Mouse (Mus musculus) hindbrain, postnatal 0 days (tissue): Measurements from ENCODE around the gene Eef1e1. TPM values are rescaled to one million over a fixed set of nuclear protein-coding genes. Genes with fewer than 3 reads are reported as not detected.

Experiments
- ATAC-seq: fragments of 200-750 bp; cut with Nextera tagmentation; 2 replicates; pipeline ENCODE4 v1.8.0; 2017; ENCODE audit warnings: mild to moderate bottlenecking, moderate TSS enrichment, moderate library complexity
- DNase-seq: peaks from one replicate; pipeline ENCODE4 v3.0.0-alpha.2; 2015; ENCODE audit warnings: low spot score
- H3K27ac ChIP-seq: fragments of 300-500 bp; sonication (generic); 2 replicates; pipeline ENCODE4 v1.5.1; 2014; ENCODE audit warnings: mild to moderate bottlenecking
- H3K27me3 ChIP-seq: fragments of 300-500 bp; sonication (generic); 2 replicates; pipeline ENCODE4 v1.6.1; 2014; ENCODE audit warnings: low read length, mixed read lengths; ENCODE audit not compliant: insufficient read depth
- H3K36me3 ChIP-seq: fragments of 300-500 bp; sonication (generic); 2 replicates; pipeline ENCODE4 v1.6.1; 2014; ENCODE audit warnings: low read length, mixed read lengths; ENCODE audit not compliant: insufficient read depth
- H3K4me1 ChIP-seq: fragments of 300-500 bp; sonication (generic); 2 replicates; pipeline ENCODE4 v1.6.1; 2014; ENCODE audit warnings: antibody characterized with exemption, low read length, mixed read lengths; ENCODE audit not compliant: insufficient read depth
- H3K4me2 ChIP-seq: fragments of 300-500 bp; sonication (generic); 2 replicates; pipeline ENCODE4 v1.6.1; 2014; ENCODE audit warnings: low read depth, mild to moderate bottlenecking, low read length, moderate library complexity, mixed read lengths
- H3K4me3 ChIP-seq: fragments of 300-500 bp; sonication (generic); 2 replicates; pipeline ENCODE4 v1.5.1; 2014; ENCODE audit warnings: low read length
- H3K9ac ChIP-seq: fragments of 300-500 bp; sonication (generic); replicated peaks from 2 replicates; pipeline ENCODE4 v1.6.1; 2014; ENCODE audit warnings: mild to moderate bottlenecking, low read length, moderate library complexity, mixed read lengths
- H3K9me3 ChIP-seq: fragments of 300-500 bp; sonication (generic); 2 replicates; pipeline ENCODE4 v1.6.1; 2016; ENCODE audit warnings: low read length, mixed read lengths
- CTCF ChIP-seq: IDR thresholded peaks from 2 replicates; pipeline ENCODE4 v1.5.1; 2016; ENCODE audit warnings: antibody characterized with exemption, control low read depth, low read depth
- WGBS: fragments of 180-500 bp; shearing (Covaris S2); extraction: QIAGEN DNeasy Blood & Tissue Kit; methylation state at CpG from one replicate; pipeline ENCODE4 v1.1.7; 2014; 5-methylcytosine and 5-hydroxymethylcytosine counted together
- polyA plus RNA-seq: library from polyadenylated mRNA; unstranded; fragments of >200 nt; fragmentation: Nextera tagmentation; extraction: Ambion mirVana; gene quantifications from 2 replicates; pipeline ENCODE4 v1.2.1, GENCODE M21; 2015
- total RNA-seq: library from RNA; depleted of rRNA; stranded (reverse); fragments of >200 nt; gene quantifications from 2 replicates; pipeline ENCODE4 v1.2.3, GENCODE M21; 2014

Gene Eef1e1
- total and polyA plus RNA-seq, 2 experiments from 2014 or later: 36.6 to 107 TPM

DNA sequence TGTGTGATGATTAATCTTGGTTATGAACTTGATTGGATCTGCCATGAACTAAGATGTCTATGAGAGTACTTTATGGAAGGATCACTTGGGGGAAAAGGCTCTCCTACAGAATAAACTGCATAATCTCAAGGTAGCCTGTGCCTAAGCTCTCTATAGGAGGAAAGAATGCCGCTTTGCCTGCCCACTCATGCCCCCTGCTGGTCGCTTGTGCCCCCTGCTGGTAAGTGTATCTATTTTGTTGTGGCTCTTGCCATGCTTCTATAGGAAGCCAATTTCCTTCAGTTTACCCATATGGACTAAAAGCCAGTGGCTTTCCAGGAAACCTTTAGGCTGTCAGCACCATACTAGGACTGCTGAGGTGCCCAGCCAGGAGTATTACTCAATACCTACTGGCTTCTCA, 9.7 kb upstream of the Eef1e1 start:
- H3K9ac ChIP-seq: no peak overlapping the region
- 24% methylated on average over 2 of the region's 2 CpGs for WGBS
- DNase-seq (no peak), ATAC-seq (no peak)
- no peak overlapping the region for H3K4me3 ChIP-seq
- TF ChIP-seq CTCF: peak; percentile 49
- H3K4me2 ChIP-seq: no peak overlapping the region
- H3K9me3 ChIP-seq: no peaks in the 10 kb centered on the region
- H3K36me3 ChIP-seq: no peaks in the 10 kb centered on the region
- H3K27me3 ChIP-seq: no peaks in the 10 kb centered on the region
- H3K4me1 ChIP-seq: no peaks in the 10 kb centered on the region
- H3K27ac ChIP-seq: no peak overlapping the region

DNA sequence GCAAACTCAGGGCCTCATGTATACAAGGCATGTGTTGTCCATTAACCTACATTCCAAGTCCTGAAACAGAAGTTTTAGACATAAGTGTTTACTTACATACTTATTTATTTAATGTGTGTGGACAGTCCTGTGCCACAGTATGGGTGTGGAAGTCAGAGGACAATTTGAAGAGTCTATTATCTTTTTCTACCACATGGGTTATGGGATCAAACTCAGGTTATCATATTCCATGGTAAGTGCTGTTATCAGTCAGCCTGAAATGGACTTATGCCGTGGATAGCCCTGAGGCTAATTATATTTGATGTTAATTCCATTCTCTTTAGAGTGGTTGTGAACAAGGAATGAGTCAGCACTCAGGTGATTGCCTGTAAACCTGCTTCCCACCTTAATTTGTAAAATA, 5.9 kb upstream of the Eef1e1 start:
- 78% methylated on average over 1 of the region's 1 CpGs for WGBS
- Histone ChIP-seq H3K36me3 (no peaks in the 10 kb centered on the region), H3K4me3 (no peak overlapping the region), H3K4me1 (no peaks in the 10 kb centered on the region), H3K27ac (no peak overlapping the region), H3K27me3 (no peaks in the 10 kb centered on the region), H3K9ac (no peak overlapping the region), H3K4me2 (no peak overlapping the region), H3K9me3 (no peaks in the 10 kb centered on the region)
- no peak for ATAC-seq
- TF ChIP-seq CTCF: no peak
- DNase-seq: no peak

DNA sequence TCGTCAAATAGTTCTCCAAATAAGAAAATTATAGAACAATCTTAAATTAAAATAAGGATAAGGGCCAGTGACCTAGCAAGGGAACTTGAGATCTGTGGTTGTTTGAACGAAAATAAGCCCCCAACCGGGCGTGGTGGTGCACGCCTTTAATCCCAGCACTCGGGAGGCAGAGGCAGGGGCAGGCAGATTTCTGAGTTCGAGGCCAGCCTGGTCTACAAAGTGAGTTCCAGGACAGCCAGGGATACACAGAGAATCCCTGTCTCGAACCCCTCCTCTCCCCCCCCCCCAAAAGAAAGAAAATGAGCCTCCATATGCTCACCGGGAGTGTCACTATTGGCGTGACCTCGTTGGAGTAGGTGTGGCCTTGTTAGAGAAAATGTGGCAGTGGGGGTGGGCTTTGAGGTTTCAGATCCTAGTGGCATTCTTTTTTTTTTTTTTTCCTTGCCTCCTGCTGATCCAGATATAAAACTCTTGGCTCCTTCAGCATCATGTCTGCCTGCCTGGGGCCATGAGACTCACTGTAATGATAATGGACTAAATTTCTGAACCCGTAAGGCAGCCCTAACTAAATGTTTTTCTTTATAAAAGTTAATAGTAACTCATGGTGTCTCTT, 772 bp upstream of the Eef1e1 start:
- H3K36me3 ChIP-seq: peaks cover 17% of the 10 kb centered on the region; the same call in 1 of the 2 replicates
- no peak for TF ChIP-seq CTCF
- H3K4me3 ChIP-seq: no peak overlapping the region
- no peak overlapping the region for H3K9ac ChIP-seq
- ATAC-seq: no peak
- peaks cover 5% of the 10 kb centered on the region; the same call in 1 of the 2 replicates for H3K4me1 ChIP-seq
- H3K4me2 ChIP-seq: no peak overlapping the region
- no peaks in the 10 kb centered on the region for H3K9me3 ChIP-seq
- H3K27ac ChIP-seq: no peak overlapping the region
- no peaks in the 10 kb centered on the region for H3K27me3 ChIP-seq
- WGBS: 88% methylated on average over 12 of the region's 12 CpGs
- DNase-seq: no peak

DNA sequence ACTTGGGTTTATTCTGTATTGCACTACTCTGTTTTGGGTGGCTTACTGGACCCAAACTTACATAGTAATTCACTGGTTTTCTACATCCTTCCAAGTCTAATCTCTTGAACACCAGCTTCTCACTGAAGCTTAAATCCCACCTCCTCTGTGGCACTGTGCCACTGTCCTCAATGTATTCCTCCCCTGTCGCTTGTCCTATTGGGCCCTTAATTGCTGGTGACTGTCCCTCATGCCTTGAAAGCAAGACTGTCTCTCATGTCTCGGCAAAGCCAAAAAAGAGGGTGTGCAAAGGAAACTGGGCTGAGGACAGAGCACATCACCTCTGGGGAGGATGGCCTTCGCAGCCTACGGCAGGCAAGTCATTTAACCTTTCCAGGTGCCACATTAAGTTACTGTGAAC, 993 bp downstream of the Eef1e1 start:
- Histone ChIP-seq H3K4me1 (peaks cover 5% of the 10 kb centered on the region; the same call in 1 of the 2 replicates), H3K4me2 (peak overlapping the region; percentile 72), H3K4me3 (peak overlapping the region; percentile 81), H3K27me3 (no peaks in the 10 kb centered on the region), H3K36me3 (peaks cover 33% of the 10 kb centered on the region; the same call in 1 of the 2 replicates), H3K9ac (peak overlapping the region; percentile 75), H3K9me3 (no peaks in the 10 kb centered on the region), H3K27ac (peak overlapping the region; percentile 88; the same call in 1 of the 2 replicates)
- no peak for DNase-seq
- no peak for TF ChIP-seq CTCF
- ATAC-seq: no peak
- 15% methylated on average over 4 of the region's 4 CpGs for WGBS

DNA sequence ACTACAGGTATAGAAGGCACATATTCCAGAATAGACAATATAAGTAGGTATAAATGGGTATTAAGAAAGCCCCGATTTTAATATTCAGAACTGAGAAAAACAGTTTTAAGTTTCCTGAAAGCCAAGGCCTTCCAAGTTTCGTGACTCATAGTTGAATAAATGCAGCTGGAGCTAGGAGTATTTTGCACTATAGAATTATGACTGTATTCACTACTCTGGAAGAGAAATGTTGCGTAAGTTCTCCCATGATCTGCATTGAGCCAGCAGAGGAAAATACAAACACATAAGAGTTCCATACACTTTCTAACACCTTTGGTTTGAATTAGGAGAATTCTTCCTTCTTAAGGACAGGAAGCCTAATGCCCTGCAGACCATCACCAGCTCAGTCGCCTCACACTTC, 8.6 kb downstream of the Eef1e1 start:
- H3K36me3 ChIP-seq: peaks cover 70% of the 10 kb centered on the region
- ATAC-seq (no peak), DNase-seq (no peak)
- WGBS: 92% methylated on average over 4 of the region's 4 CpGs
- H3K27me3 ChIP-seq: no peaks in the 10 kb centered on the region
- no peak for TF ChIP-seq CTCF
- no peak overlapping the region for H3K9ac ChIP-seq
- no peak overlapping the region for H3K27ac ChIP-seq
- H3K4me1 ChIP-seq: no peaks in the 10 kb centered on the region
- no peaks in the 10 kb centered on the region for H3K9me3 ChIP-seq
- H3K4me3 ChIP-seq: no peak overlapping the region
- H3K4me2 ChIP-seq: no peak overlapping the region

DNA sequence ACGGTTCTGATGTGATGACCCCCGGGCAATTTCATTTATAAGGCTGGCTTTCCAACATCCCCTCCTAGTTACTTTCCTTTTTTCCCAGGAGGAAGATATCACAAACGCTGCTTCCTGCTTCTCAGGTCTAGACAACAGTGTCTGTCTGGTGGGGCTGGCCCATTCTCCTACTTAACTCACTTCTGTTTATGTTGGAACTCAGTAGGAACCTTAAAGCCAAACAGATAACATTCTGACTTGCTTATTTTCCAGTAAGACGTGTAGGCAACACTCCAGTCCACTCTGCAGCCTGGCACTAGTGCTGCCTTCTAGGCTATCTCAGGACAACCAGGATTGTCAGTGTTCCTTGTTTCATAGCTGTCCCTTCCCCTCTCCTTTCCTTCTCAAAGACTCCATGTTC, 9.8 kb downstream of the Eef1e1 start:
- DNase-seq: no peak
- WGBS: 90% methylated on average over 4 of the region's 4 CpGs
- H3K4me3 ChIP-seq: no peak overlapping the region
- peaks cover 70% of the 10 kb centered on the region for H3K36me3 ChIP-seq
- no peak overlapping the region for H3K9ac ChIP-seq
- no peak overlapping the region for H3K4me2 ChIP-seq
- no peak for ATAC-seq
- no peaks in the 10 kb centered on the region for H3K9me3 ChIP-seq
- no peak overlapping the region for H3K27ac ChIP-seq
- TF ChIP-seq CTCF: no peak
- no peaks in the 10 kb centered on the region for H3K27me3 ChIP-seq
- no peaks in the 10 kb centered on the region for H3K4me1 ChIP-seq

DNA sequence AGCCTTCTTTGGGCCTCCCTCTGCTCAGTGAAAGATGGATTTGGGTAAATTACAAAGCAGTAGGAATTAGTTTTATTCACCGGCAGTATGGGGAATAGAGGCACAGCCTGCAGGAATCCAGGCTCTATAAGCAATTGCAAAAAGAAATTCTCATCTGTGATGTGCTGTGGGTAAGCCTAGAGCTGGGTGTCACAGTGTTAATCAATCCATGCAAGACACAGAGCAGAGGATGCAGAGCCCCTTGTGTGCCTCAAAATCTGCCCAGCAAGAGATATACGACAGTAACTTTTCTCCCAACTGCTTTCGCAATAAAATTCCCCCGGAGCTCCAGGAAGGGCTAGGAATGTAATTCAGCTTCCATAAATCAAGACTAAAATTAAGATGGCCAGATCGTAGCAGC, 17.4 kb downstream of the Eef1e1 start:
- 80% methylated on average over 5 of the region's 5 CpGs for WGBS
- Histone ChIP-seq H3K4me2 (no peak overlapping the region), H3K9me3 (no peaks in the 10 kb centered on the region), H3K27ac (no peak overlapping the region), H3K9ac (no peak overlapping the region), H3K4me1 (no peaks in the 10 kb centered on the region), H3K36me3 (peaks cover 22% of the 10 kb centered on the region), H3K4me3 (no peak overlapping the region), H3K27me3 (no peaks in the 10 kb centered on the region)
- TF ChIP-seq CTCF: no peak
- no peak for ATAC-seq
- no peak for DNase-seq
